Mouse (Mus musculus): ENCODE data around the gene Bahcc1. TPM values are rescaled to one million over a fixed set of nuclear protein-coding genes. Genes with fewer than 3 reads are reported as not detected.

The Bahcc1 gene
- 17.2 TPM in 2 replicates for polyA plus RNA-seq (2015; fragmentation: Nextera tagmentation; extraction: Ambion mirVana)

GRCm38 (mm10) chr11:120232230-120233097 lies at the start of gene Bahcc1:
Gene Bahcc1 (plus strand): TSS chr11:120232947.
- Histone ChIP-seq H3K4me3 (peak within 1 kb of the TSS; percentile 94), H3K27ac (peak within 1 kb of the TSS; percentile 100), H3K4me1 (peaks cover 35% of the 10 kb centered on the region), H3K27me3 (no peaks in the 10 kb centered on the region), H3K4me2 (peak within 1 kb of the TSS; percentile 97), H3K9me3 (replicated peaks) (no peaks in the 10 kb centered on the region), H3K9ac (peak within 1 kb of the TSS; percentile 100), H3K36me3 (ENCODE audit: poor library complexity, severe bottlenecking) (peaks cover 7% of the 10 kb centered on the region)
- WGBS, result 2% methylated on average over 36 of the region's 36 CpGs
- ATAC-seq, result peak; percentile 94

- Histone ChIP-seq H3K4me1 (peaks cover 49% of the 10 kb centered on the region), H3K9ac (peak overlapping the region; percentile 99; the same call in 1 of the 2 replicates), H3K27ac (peak overlapping the region; percentile 96; the same call in 1 of the 2 replicates), H3K4me2 (peak overlapping the region; percentile 98), H3K9me3 (replicated peaks) (no peaks in the 10 kb centered on the region), H3K36me3 (ENCODE audit: poor library complexity, severe bottlenecking) (0 out of 2 replicates have a peak, but pooled peaks cover 4% of the 10 kb centered on the region), H3K27me3 (no peaks in the 10 kb centered on the region), H3K4me3 (peak overlapping the region; percentile 91; the same call in 1 of the 2 replicates)
- ATAC-seq, result no peak
- WGBS, result 25% methylated on average over 1 of the region's 1 CpGs
Observed at GRCm38 (mm10) chr11:120183180-120183579, 49.6 kb upstream of the Bahcc1 start.

DNA sequence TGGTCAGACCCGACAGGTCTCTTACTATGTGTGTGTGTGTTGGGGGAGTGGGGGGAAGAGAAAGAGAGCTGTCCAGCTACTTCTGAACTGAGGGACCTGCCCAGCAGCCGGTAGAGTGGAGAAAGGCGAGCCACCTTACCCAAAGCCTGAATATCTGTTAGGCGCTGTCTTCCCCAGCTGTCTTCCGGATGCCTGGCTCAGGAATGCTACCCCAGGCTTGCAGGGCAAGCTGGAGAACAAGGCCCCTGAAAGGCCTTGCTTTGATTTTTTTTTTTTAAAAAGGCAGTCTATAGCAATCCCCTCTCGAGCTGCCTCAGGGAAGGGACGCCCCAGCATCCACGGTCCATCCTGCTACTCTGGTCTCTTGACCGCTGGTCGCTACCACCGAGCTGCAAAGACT lies 49.0 kb upstream of the Bahcc1 start:
- peak overlapping the region; percentile 91 for H3K4me3 ChIP-seq
- H3K9ac ChIP-seq, result peak overlapping the region; percentile 99
- H3K36me3 ChIP-seq (ENCODE audit: poor library complexity, severe bottlenecking), result 0 out of 2 replicates have a peak, but pooled peaks cover 4% of the 10 kb centered on the region
- H3K4me1 ChIP-seq, result peaks cover 49% of the 10 kb centered on the region
- no peaks in the 10 kb centered on the region for H3K27me3 ChIP-seq
- peak overlapping the region; percentile 96 for H3K27ac ChIP-seq
- H3K9me3 ChIP-seq (replicated peaks), result no peaks in the 10 kb centered on the region
- H3K4me2 ChIP-seq, result peak overlapping the region; percentile 98
- ATAC-seq, result no peak
- 28% methylated on average over 11 of the region's 11 CpGs for WGBS

GRCm38 (mm10) chr11:120184371-120185315 lies 48.1 kb upstream of the Bahcc1 start:
- Histone ChIP-seq H3K27me3 (no peaks in the 10 kb centered on the region), H3K4me3 (peak overlapping the region; percentile 91), H3K9me3 (replicated peaks) (no peaks in the 10 kb centered on the region), H3K27ac (peak overlapping the region; percentile 96), H3K36me3 (ENCODE audit: poor library complexity, severe bottlenecking) (0 out of 2 replicates have a peak, but pooled peaks cover 4% of the 10 kb centered on the region), H3K4me2 (peak overlapping the region; percentile 98), H3K9ac (peak overlapping the region; percentile 99), H3K4me1 (peaks cover 49% of the 10 kb centered on the region)
- WGBS, result 4% methylated on average over 16 of the region's 16 CpGs
- no peak for ATAC-seq

DNA sequence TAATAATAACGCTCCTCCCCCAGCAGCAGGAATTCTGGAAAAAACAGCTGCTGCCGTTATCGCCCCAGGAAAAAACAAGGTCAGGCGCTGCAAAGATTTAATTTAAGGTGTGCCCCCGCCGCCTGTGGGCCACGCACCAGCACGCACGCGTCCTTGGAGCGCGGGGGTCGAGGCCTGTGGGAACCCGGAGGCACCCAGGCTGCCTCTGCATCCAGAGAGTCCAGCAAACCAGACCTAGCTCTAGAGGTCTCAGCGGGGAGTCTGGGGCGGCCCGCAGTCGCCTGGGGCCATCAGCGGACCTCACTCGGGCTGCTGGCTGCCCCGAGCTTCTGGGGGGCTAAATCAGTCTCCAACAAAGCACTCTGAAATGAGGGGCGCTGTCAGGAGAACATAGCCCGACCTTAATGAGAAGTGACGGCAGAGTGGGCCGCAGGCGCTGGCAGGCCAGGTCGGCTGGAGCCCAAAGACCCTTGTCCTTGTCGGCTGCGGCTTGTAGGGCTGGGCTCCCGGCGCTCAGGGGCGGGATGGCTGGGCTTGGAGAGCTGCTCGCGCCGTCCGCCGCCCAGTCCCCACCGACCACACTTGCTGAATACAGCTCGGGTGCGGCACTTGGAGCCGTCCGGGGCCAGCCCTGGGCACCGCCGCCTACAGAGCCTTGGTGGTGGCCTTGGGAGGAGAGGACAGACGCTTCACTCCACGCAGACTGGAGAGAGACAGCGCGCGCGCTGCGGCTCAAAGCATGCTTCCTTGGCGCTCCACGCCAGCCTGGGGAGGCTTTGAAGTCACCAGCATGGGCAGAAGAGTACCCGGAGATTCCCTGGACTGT lies 47.2 kb upstream of the Bahcc1 start:
- peak overlapping the region; percentile 96 for H3K27ac ChIP-seq
- H3K4me3 ChIP-seq, result peak overlapping the region; percentile 91
- under 1% methylated on average over 54 of the region's 54 CpGs for WGBS
- no peaks in the 10 kb centered on the region for H3K9me3 ChIP-seq (replicated peaks)
- no peaks in the 10 kb centered on the region for H3K27me3 ChIP-seq
- H3K4me1 ChIP-seq, result peaks cover 54% of the 10 kb centered on the region
- 0 out of 2 replicates have a peak, but pooled peaks cover 4% of the 10 kb centered on the region for H3K36me3 ChIP-seq (ENCODE audit: poor library complexity, severe bottlenecking)
- H3K4me2 ChIP-seq, result peak overlapping the region; percentile 98
- no peak for ATAC-seq
- peak overlapping the region; percentile 99 for H3K9ac ChIP-seq

GRCm38 (mm10) chr11:120186145-120186740 lies 46.5 kb upstream of the Bahcc1 start:
- Histone ChIP-seq H3K27me3 (no peaks in the 10 kb centered on the region), H3K4me1 (peaks cover 60% of the 10 kb centered on the region), H3K4me3 (peak overlapping the region; percentile 91), H3K9me3 (replicated peaks) (no peaks in the 10 kb centered on the region), H3K4me2 (peak overlapping the region; percentile 98), H3K9ac (peak overlapping the region; percentile 99), H3K36me3 (ENCODE audit: poor library complexity, severe bottlenecking) (0 out of 2 replicates have a peak, but pooled peaks cover 4% of the 10 kb centered on the region), H3K27ac (peak overlapping the region; percentile 96)
- WGBS, result 4% methylated on average over 18 of the region's 18 CpGs
- ATAC-seq, result no peak

DNA sequence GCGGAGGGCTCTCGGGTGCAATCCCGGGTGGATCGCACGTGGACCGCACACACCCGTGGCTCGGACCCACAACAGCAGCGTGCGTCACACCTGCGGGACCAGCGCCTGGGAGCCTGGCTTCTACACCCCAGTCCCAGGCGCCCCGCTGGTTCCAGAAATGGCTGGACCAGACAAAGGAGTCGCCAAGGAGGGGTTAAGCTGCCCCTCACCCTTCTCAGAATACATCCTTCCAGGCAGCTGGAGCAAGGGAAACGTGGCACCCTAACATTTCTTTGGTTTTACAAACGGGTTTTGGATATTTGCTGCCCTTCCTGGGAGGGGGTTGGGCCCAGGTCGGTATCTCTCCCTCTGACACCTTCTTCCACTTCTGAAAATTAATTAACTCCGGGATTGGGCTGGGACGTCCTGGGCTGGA lies 45.9 kb upstream of the Bahcc1 start:
- no peaks in the 10 kb centered on the region for H3K9me3 ChIP-seq (replicated peaks)
- no peaks in the 10 kb centered on the region for H3K27me3 ChIP-seq
- no peak for ATAC-seq
- H3K4me3 ChIP-seq, result peak overlapping the region; percentile 91
- peak overlapping the region; percentile 96 for H3K27ac ChIP-seq
- 0 out of 2 replicates have a peak, but pooled peaks cover 4% of the 10 kb centered on the region for H3K36me3 ChIP-seq (ENCODE audit: poor library complexity, severe bottlenecking)
- peak overlapping the region; percentile 98 for H3K4me2 ChIP-seq
- H3K4me1 ChIP-seq, result peaks cover 60% of the 10 kb centered on the region
- under 1% methylated on average over 20 of the region's 20 CpGs for WGBS
- H3K9ac ChIP-seq, result peak overlapping the region; percentile 99

GRCm38 (mm10) chr11:120187236-120188101 lies 45.3 kb upstream of the Bahcc1 start:
- Histone ChIP-seq H3K4me2 (peak overlapping the region; percentile 98), H3K27ac (peak overlapping the region; percentile 96), H3K9ac (peak overlapping the region; percentile 99), H3K27me3 (no peaks in the 10 kb centered on the region), H3K9me3 (replicated peaks) (no peaks in the 10 kb centered on the region), H3K4me1 (peaks cover 54% of the 10 kb centered on the region), H3K4me3 (peak overlapping the region; percentile 91), H3K36me3 (ENCODE audit: poor library complexity, severe bottlenecking) (0 out of 2 replicates have a peak, but pooled peaks cover 4% of the 10 kb centered on the region)
- no peak for ATAC-seq
- WGBS, result under 1% methylated on average over 43 of the region's 43 CpGs

GRCm38 (mm10) chr11:120188102-120188480 lies 44.7 kb upstream of the Bahcc1 start:
- Histone ChIP-seq H3K4me3 (peak overlapping the region; percentile 91), H3K27me3 (no peaks in the 10 kb centered on the region), H3K36me3 (ENCODE audit: poor library complexity, severe bottlenecking) (0 out of 2 replicates have a peak, but pooled peaks cover 4% of the 10 kb centered on the region), H3K9ac (peak overlapping the region; percentile 99), H3K4me2 (peak overlapping the region; percentile 98), H3K27ac (peak overlapping the region; percentile 96), H3K9me3 (replicated peaks) (no peaks in the 10 kb centered on the region), H3K4me1 (peaks cover 48% of the 10 kb centered on the region)
- ATAC-seq, result no peak
- WGBS, result under 1% methylated on average over 24 of the region's 24 CpGs
